Mouse (Mus musculus): ENCODE measurements around the gene Gm10295.

Gm10295 gene

GRCm38 (mm10) chr7:71351364-71351763 lies at the start of gene Gm10295:
Gene Gm10295, minus strand, starts transcription at chr7:71351485.
- DNase-seq (ENCODE audit: low read depth, low spot score), result no peak
- Histone ChIP-seq H3K27me3 (ENCODE audit: control insufficient read depth, insufficient read depth, low read length, poor library complexity, severe bottlenecking) (no peaks in the 10 kb centered on the region), H3K36me3 (ENCODE audit: control insufficient read depth, insufficient read depth, low read length, poor library complexity, severe bottlenecking) (no peaks in the 10 kb centered on the region)

GRCm38 (mm10) chr7:71401032-71401431 lies 49.7 kb upstream of the Gm10295 start:
- Histone ChIP-seq H3K36me3 (ENCODE audit: control insufficient read depth, insufficient read depth, low read length, poor library complexity, severe bottlenecking) (no peaks in the 10 kb centered on the region), H3K27me3 (ENCODE audit: control insufficient read depth, insufficient read depth, low read length, poor library complexity, severe bottlenecking) (no peaks in the 10 kb centered on the region)
- no peak for DNase-seq (ENCODE audit: low read depth, low spot score)

- Histone ChIP-seq H3K36me3 (ENCODE audit: control insufficient read depth, insufficient read depth, low read length, poor library complexity, severe bottlenecking) (no peaks in the 10 kb centered on the region), H3K27me3 (ENCODE audit: control insufficient read depth, insufficient read depth, low read length, poor library complexity, severe bottlenecking) (no peaks in the 10 kb centered on the region)
- no peak for DNase-seq (ENCODE audit: low read depth, low spot score)
These were observed 48.8 kb upstream of the Gm10295 start for GRCm38 (mm10) chr7:71399891-71400632.

GRCm38 (mm10) chr7:71398959-71399756 lies 47.9 kb upstream of the Gm10295 start:
- no peaks in the 10 kb centered on the region for H3K36me3 ChIP-seq (ENCODE audit: control insufficient read depth, insufficient read depth, low read length, poor library complexity, severe bottlenecking)
- H3K27me3 ChIP-seq (ENCODE audit: control insufficient read depth, insufficient read depth, low read length, poor library complexity, severe bottlenecking), result no peaks in the 10 kb centered on the region
- DNase-seq (ENCODE audit: low read depth, low spot score), result no peak

GRCm38 (mm10) chr7:71398389-71398788 lies 47.1 kb upstream of the Gm10295 start:
- no peak for DNase-seq (ENCODE audit: low read depth, low spot score)
- Histone ChIP-seq H3K36me3 (ENCODE audit: control insufficient read depth, insufficient read depth, low read length, poor library complexity, severe bottlenecking) (no peaks in the 10 kb centered on the region), H3K27me3 (ENCODE audit: control insufficient read depth, insufficient read depth, low read length, poor library complexity, severe bottlenecking) (no peaks in the 10 kb centered on the region)

- Histone ChIP-seq H3K36me3 (ENCODE audit: control insufficient read depth, insufficient read depth, low read length, poor library complexity, severe bottlenecking) (no peaks in the 10 kb centered on the region), H3K27me3 (ENCODE audit: control insufficient read depth, insufficient read depth, low read length, poor library complexity, severe bottlenecking) (no peaks in the 10 kb centered on the region)
- no peak for DNase-seq (ENCODE audit: low read depth, low spot score)
These were observed 41.6 kb upstream of the Gm10295 start for GRCm38 (mm10) chr7:71392795-71393341.

- no peak for DNase-seq (ENCODE audit: low read depth, low spot score)
- H3K36me3 ChIP-seq (ENCODE audit: control insufficient read depth, insufficient read depth, low read length, poor library complexity, severe bottlenecking), result no peaks in the 10 kb centered on the region
- H3K27me3 ChIP-seq (ENCODE audit: control insufficient read depth, insufficient read depth, low read length, poor library complexity, severe bottlenecking), result no peaks in the 10 kb centered on the region
These were observed 40.0 kb upstream of the Gm10295 start for GRCm38 (mm10) chr7:71391333-71391732.

- no peak for DNase-seq (ENCODE audit: low read depth, low spot score)
- no peaks in the 10 kb centered on the region for H3K36me3 ChIP-seq (ENCODE audit: control insufficient read depth, insufficient read depth, low read length, poor library complexity, severe bottlenecking)
- H3K27me3 ChIP-seq (ENCODE audit: control insufficient read depth, insufficient read depth, low read length, poor library complexity, severe bottlenecking), result no peaks in the 10 kb centered on the region
These were observed 39.0 kb upstream of the Gm10295 start for GRCm38 (mm10) chr7:71390291-71390690.

GRCm38 (mm10) chr7:71386050-71386449 lies 34.8 kb upstream of the Gm10295 start:
- no peaks in the 10 kb centered on the region for H3K27me3 ChIP-seq (ENCODE audit: control insufficient read depth, insufficient read depth, low read length, poor library complexity, severe bottlenecking)
- no peak for DNase-seq (ENCODE audit: low read depth, low spot score)

GRCm38 (mm10) chr7:71384921-71385320 lies 33.6 kb upstream of the Gm10295 start:
- no peaks in the 10 kb centered on the region for H3K27me3 ChIP-seq (ENCODE audit: control insufficient read depth, insufficient read depth, low read length, poor library complexity, severe bottlenecking)
- DNase-seq (ENCODE audit: low read depth, low spot score), result no peak
- no peaks in the 10 kb centered on the region for H3K36me3 ChIP-seq (ENCODE audit: control insufficient read depth, insufficient read depth, low read length, poor library complexity, severe bottlenecking)

More at GRCm38 (mm10) chr7:71386050-71386449, 34.8 kb upstream of the Gm10295 start:
- H3K36me3 ChIP-seq (ENCODE audit: control insufficient read depth, insufficient read depth, low read length, poor library complexity, severe bottlenecking), result no peaks in the 10 kb centered on the region

- Histone ChIP-seq H3K27me3 (ENCODE audit: control insufficient read depth, insufficient read depth, low read length, poor library complexity, severe bottlenecking) (no peaks in the 10 kb centered on the region), H3K36me3 (ENCODE audit: control insufficient read depth, insufficient read depth, low read length, poor library complexity, severe bottlenecking) (no peaks in the 10 kb centered on the region)
- DNase-seq (ENCODE audit: low read depth, low spot score), result no peak
These were observed 32.3 kb upstream of the Gm10295 start for GRCm38 (mm10) chr7:71383341-71384130.

GRCm38 (mm10) chr7:71379826-71380825 lies 28.8 kb upstream of the Gm10295 start:
- DNase-seq (ENCODE audit: low read depth, low spot score), result no peak
- Histone ChIP-seq H3K36me3 (ENCODE audit: control insufficient read depth, insufficient read depth, low read length, poor library complexity, severe bottlenecking) (no peaks in the 10 kb centered on the region), H3K27me3 (ENCODE audit: control insufficient read depth, insufficient read depth, low read length, poor library complexity, severe bottlenecking) (no peaks in the 10 kb centered on the region)

- no peaks in the 10 kb centered on the region for H3K27me3 ChIP-seq (ENCODE audit: control insufficient read depth, insufficient read depth, low read length, poor library complexity, severe bottlenecking)
- DNase-seq (ENCODE audit: low read depth, low spot score), result no peak
- H3K36me3 ChIP-seq (ENCODE audit: control insufficient read depth, insufficient read depth, low read length, poor library complexity, severe bottlenecking), result no peaks in the 10 kb centered on the region
These were observed 27.8 kb upstream of the Gm10295 start for GRCm38 (mm10) chr7:71378812-71379760.
